ENCODE assay signal across 9 mouse cellular contexts in the genomic region with DNA sequence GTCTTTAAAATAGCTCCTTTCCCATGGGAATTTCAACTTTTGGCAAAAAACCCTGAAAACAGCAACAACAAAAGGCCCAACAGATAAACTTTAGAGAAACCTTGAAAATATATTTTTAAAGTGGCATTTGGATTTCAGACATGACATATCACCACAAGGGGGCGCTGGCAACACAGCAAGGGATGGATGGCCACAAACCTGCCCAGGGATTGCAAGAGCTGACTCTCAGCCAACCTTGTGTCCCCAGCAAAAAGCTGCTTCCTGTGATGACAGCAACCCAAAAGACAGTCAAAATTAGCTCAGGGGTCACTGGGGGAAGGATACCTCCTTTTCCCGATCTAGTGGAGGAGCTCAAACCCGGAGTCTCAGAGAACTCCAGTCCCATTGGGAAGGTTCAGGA. TPM values are rescaled to one million over a fixed set of nuclear protein-coding genes. Genes with fewer than 3 reads are reported as not detected.
DNase-seq lines count a peak whose midpoint lies in the region; ATAC-seq and TF ChIP-seq lines count a peak whose summit lies in the region.
"Had no signal": no experiment of that assay in that cellular context is flagged by ENCODE, and none has a peak within 500 bp of the region (broad histone marks: within the 10 kb centered on the region; RNA-seq: fewer than 3 reads in every experiment).

No protein-coding gene starts in this region.

- H3K9me3 ChIP-seq in liver, postnatal 0 days (ENCODE audit: low read length): no peaks in the 10 kb centered on the region
- H3K9me3 ChIP-seq: heart, embryonic 13.5 days had no signal

- intact Hi-C loops in gastrocnemius, postnatal 14 days (cut with DNase I; ENCODE audit: low total_unique reads): loop anchor here (5.0 kb wide), 2 partner anchors 197 to 232 kb away; no protein-coding TSS in a partner anchor

- 6% methylated on average over 3 of the region's 3 CpGs for WGBS in liver, postnatal 0 days (ENCODE audit: insufficient replicate concordance)

- H3K36me3 ChIP-seq in liver, postnatal 0 days (replicated peaks; ENCODE audit: insufficient read depth, low read length): peaks cover 13% of the 10 kb centered on the region; the same call in 1 of the 2 replicates
- H3K36me3 ChIP-seq: heart, embryonic 13.5 days had no signal

- H3K4me1 ChIP-seq in liver, postnatal 0 days (ENCODE audit: insufficient read depth): no peaks in the 10 kb centered on the region

- no peak overlapping the region for H3K4me3 ChIP-seq in liver, postnatal 0 days (ENCODE audit: low read depth, low read length)
- H3K4me3 ChIP-seq: heart, embryonic 13.5 days had no signal

- ATAC-seq in liver, postnatal 0 days: peak; percentile 51; the same call in 1 of the 2 replicates

- TF ChIP-seq EP300 in liver, postnatal 0 days (IDR thresholded peaks at IDR 0.05; ENCODE audit: low read depth): no peak

- H3K27ac ChIP-seq in liver, postnatal 0 days (ENCODE audit: low read depth): no peak overlapping the region
- H3K27ac ChIP-seq: heart, embryonic 13.5 days had no signal

- H3K4me2 ChIP-seq in liver, postnatal 0 days (ENCODE audit: low read depth, low read length): no peak overlapping the region
- H3K4me2 ChIP-seq: heart, embryonic 13.5 days had no signal

- peak; percentile 69 for DNase-seq in A20 (ENCODE audit: low read depth, low spot score)
- DNase-seq in T-cell, adult 2 months (ENCODE audit: low spot score): peak; percentile 70
- DNase-seq in cerebellum, postnatal 14 days: peak; percentile 88 to 94
- DNase-seq in gastrocnemius, postnatal 14 days: peak; percentile 79
- peak; percentile 87 for DNase-seq in kidney, postnatal 14 days
- DNase-seq in liver, postnatal 0 days: peak; percentile 86
- peak; percentile 77 for DNase-seq in ovary, postnatal 14 days (ENCODE audit: low spot score)
- DNase-seq in thymus, postnatal 14 days: peak; percentile 79

- TF ChIP-seq CTCF in liver, postnatal 0 days (IDR thresholded peaks at IDR 0.05; ENCODE audit: low read depth): peak; percentile 86

- H3K9ac ChIP-seq in liver, postnatal 0 days (replicated peaks): no peak overlapping the region
- H3K9ac ChIP-seq: heart, embryonic 13.5 days had no signal

- no peaks in the 10 kb centered on the region for H3K27me3 ChIP-seq in liver, postnatal 0 days (ENCODE audit: insufficient read depth, low read length)

RNA-seq across cellular contexts. Expression of gene Cyp2u1, which starts 17.2 kb away (rescaled TPM):
- 1 to 10 TPM; 5.6 to 6.3 TPM for total RNA-seq in gastrocnemius, postnatal 14 days (2021)
- polyA plus RNA-seq in liver, postnatal 0 days (2015; fragmentation: Nextera tagmentation; extraction: Ambion mirVana): 1.2 and 1.4 TPM in 2 replicates

RNA-seq across cellular contexts. Expression of gene Hadh, which starts 48.3 kb away (rescaled TPM):
- 100 to 1,000 TPM; 182 to 238 TPM for total RNA-seq in gastrocnemius, postnatal 14 days (2021)
- polyA plus RNA-seq in liver, postnatal 0 days (2015; fragmentation: Nextera tagmentation; extraction: Ambion mirVana): 279 and 305 TPM in 2 replicates
